Mouse (Mus musculus) bone marrow, adult 2 months (tissue): Measurements from ENCODE around the gene Fgfr2.

Experiments
- CTCF ChIP-seq: fragments of 200-500 bp; IDR thresholded peaks from 2 replicates; pipeline ENCODE4 v1.5.1; 2011; ENCODE audit warnings: low read length, control low read depth; ENCODE audit not compliant: control insufficient read depth, insufficient read depth
- POLR2A ChIP-seq: fragments of 200-500 bp; IDR thresholded peaks from 2 replicates; pipeline ENCODE4 v1.6.1; 2011; ENCODE audit warnings: low read depth, mild to moderate bottlenecking, control low read depth, low read length, borderline replicate concordance; ENCODE audit not compliant: control insufficient read depth

DNA sequence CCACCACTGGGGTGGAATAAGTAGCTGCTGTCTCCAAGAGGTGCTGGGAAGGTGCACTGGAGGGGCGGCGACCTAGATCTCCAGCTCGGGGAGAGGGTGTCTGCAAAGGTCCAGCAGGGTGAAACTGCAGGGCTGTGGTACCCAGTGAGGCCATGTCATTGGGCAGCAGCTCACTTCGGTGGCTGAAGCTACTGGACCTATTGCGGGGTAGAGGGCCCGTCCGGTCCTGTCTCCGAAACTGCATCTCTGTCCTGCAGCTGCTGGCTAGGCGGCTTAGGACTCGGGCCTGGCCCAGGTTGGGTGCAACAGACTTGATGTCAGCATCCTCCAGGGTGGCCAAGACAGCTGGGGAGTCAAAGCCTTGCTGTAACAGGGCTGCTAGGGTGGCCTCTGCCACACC lies 109.2 kb downstream of the Fgfr2 start:
- TF ChIP-seq POLR2A (no peak), CTCF (no peak)
